Mouse (Mus musculus): ENCODE data around the gene Gmds.

Gmds gene

DNA sequence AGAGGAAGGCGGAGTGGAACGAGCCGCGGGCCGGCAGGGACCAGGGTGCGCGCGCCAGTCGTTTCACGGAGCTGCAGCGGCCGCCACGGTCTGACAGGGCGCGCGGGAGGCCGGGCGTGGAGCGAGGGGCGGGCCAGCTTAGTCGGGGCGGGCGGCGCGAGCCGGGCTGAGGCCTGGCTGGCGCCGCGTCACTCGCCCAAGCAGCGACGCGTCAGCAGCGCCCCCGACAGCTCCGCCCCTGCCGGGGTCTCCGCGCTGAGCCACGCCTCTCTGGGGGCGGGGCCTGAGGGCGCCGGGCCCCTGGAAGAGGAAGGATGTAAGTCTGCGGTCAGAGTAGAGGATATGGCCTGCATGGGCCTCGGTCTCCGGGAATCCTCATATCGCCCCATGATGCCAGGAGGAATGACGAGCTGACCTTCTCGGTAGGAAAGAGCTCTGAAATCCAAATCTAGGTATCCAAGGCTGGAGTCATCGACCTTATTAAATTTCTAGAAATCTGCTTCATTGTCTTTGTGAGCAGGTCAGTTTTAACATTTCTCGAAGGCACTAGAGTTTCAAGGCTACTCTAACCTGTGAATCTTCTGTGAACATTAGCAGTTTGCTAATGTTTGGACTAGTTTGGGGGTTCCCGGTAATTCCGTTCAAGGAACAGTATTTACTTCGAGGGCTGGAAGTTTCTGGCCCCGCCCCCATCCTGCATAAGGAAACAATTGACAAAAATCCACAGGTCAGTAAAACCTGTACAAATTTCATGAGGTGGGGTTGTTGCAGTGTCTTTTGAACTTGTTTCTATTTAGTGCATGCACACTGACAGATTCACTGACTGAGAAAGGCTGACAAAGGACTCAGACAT, at the start of gene Gmds:
Gene Gmds, minus strand, starts transcription at position 228 of the 853 bp plus-strand sequence.
- peak; percentile 94 to 96 for DNase-seq (ENCODE audit: low spot score in 2 of 2)

DNA sequence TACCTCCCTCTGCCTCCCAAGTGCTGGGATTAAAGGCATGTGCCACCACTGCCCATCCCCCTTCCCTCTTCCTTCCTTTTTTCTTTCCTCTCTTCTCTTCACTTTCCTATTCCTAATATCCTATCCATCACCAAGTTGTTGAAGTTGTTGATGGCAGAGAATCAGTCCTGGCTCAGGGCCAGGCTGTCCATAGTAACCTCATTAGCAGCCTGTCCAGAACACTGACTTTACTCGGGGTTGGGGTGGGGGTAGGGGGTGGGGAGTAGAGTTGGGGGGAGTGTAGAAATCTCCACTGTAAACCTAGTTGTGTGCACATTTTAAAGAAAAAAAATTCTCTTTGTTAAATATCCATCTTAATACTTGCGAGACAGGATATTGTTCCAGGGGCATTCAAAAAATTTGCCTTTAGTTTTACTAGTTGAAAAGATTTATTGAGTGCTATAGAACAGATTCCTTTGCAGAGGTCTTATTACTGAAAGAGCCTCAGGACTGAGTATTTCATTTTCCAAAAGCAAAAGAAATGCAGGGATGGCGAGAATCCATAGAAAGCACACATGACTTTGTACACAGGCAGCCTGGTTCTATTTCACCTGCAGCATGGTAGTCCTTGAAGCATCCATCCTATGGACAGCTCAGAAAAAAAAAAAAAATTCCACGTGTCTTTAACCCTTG, 47.0 kb upstream of the Gmds start:
- DNase-seq (ENCODE audit: low spot score in 2 of 2): no peak

DNA sequence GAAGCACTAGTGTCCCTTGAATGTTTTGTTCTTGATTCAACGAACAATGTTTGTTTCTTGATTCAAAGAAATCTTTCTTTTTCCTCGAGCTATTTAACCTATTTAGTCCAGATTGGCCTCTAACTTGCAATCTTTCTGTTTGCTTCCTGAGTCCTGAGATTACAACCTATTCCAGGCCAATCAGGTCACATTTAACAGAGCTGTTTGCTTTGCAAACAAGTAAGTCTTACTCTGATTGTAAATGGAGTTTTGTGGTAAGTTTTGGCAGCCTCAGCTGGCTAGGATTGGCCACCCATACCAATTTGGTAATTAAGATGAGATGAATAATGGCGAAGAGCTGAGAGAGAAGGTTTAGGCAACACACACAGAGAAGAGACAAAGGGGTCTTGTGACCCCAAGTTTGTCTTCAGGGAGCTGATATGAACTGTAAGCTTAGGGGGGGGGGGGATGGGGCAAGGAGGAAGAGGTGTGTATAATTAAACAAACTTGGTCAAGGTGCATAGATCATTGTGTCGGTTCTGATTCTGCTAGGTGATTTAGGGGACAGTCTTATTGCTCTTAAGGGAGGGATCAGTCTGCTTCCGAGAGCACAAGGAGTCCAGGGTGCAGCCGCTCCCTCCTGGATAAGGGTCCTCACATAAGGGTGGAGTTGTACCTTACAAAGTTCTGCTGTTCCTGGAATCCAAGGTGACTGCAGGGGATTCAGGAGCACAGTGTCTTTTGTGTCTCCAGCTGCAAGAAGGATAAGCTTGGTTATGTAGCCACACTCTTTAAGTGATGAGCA, 43.9 kb upstream of the Gmds start:
- no peak for DNase-seq (ENCODE audit: low spot score in 2 of 2)

- no peak for DNase-seq (ENCODE audit: low spot score in 2 of 2)
Measured at GRCm38 (mm10) chr13:32378634-32379033, 40.1 kb upstream of the Gmds start.

DNA sequence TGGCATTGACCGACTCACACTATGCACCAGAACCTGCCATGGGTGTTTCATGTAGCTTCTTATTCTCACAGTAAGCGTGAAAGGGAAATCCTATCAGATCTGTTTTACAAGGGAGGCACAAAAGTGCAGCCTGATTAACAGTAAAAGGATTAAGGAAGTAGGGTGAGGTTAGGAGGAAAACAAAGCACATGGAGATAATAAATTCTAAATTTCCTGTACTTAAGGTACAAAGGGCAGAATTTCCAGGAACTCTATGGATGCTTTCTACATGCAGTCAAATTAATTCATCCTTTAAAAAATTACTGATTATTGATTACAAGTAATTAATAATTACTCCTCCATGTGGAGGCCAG, 34.0 kb upstream of the Gmds start:
- no peak for DNase-seq (ENCODE audit: low spot score in 2 of 2)

- DNase-seq (ENCODE audit: low spot score in 2 of 2): no peak
Measured at GRCm38 (mm10) chr13:32371874-32372530, 33.5 kb upstream of the Gmds start.

- DNase-seq (ENCODE audit: low spot score in 2 of 2): no peak
Measured at GRCm38 (mm10) chr13:32370751-32371150, 32.2 kb upstream of the Gmds start.

DNA sequence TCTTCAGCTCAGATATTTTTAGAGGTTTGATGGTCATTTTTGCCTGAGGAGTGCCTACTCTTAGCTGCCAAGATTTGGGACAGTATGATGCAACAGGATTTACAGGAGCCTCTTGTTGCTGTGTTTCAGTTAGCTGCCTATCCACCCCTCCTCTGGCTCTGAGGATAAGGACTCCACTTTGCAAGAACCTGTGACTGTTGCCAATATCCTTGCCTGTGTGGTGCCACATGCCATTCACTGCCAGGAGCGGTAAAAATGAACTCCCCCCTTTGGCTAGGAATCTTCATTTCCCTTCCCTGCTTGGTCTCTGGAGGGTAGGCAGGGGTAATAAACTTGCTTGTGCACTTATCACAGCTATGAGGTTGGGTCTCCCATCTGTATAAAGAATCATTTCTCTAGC, 31.6 kb upstream of the Gmds start:
- DNase-seq (ENCODE audit: low spot score in 2 of 2): no peak

- no peak for DNase-seq (ENCODE audit: low spot score in 2 of 2)
Measured at GRCm38 (mm10) chr13:32337735-32338512, 616 bp downstream of the Gmds start.

DNA sequence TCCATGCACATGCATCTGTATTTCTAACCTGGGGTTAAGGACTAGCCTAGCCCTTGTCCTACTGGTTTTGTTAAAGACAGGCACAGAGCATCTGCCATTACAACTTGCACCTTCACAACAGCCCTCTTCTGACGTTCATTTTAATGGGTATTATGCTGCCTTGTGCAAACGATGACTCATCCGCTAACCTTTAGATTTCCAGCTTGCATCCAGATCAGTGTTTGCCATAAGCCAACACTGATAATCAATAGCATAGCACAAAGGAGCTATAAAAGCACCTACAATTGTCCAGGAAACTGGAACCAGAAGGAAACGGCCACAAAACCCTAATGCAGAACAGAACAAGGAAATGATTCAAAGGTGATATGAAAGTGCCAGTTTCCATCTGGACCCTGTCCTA, 20.2 kb downstream of the Gmds start:
- no peak for DNase-seq (ENCODE audit: low spot score in 2 of 2)

DNA sequence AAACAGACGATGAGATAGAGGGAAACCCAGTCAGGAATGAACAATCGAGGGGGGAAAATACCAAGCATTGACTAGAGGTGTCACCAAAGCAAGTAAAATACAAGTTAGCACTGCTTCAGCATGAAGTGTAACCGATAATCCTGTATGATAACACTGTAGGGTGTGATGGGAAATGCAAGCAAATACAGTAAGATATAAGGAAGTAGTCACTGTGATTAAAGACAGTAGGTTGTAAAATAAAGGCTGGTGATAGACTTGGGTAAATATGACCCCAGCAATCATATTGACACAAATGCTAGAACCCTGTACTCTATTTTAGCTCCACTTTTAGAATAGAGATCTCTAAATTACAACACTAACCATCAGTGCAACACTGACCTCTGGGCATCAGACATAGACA, 21.2 kb downstream of the Gmds start:
- no peak for DNase-seq (ENCODE audit: low spot score in 2 of 2)

DNA sequence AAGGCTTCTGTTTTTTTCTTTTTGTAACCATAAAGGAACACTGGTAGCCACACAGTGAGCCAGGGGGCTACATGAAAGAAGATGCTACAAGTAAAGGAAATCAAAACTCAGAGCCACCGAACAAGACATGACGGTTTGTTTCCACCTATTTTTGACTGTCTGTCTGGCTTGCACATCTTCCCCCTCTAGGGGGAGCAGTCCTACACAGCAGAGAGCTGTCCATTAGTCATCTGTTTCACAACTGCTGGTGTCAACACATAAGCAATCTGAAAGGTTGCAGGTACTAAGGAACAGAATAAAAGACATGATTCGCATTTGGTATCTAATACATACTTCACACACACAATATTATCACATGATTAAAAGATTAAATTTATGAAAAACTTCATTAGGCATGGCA, 25.9 kb downstream of the Gmds start:
- DNase-seq (ENCODE audit: low spot score in 2 of 2): peak; percentile 17 to 66

DNA sequence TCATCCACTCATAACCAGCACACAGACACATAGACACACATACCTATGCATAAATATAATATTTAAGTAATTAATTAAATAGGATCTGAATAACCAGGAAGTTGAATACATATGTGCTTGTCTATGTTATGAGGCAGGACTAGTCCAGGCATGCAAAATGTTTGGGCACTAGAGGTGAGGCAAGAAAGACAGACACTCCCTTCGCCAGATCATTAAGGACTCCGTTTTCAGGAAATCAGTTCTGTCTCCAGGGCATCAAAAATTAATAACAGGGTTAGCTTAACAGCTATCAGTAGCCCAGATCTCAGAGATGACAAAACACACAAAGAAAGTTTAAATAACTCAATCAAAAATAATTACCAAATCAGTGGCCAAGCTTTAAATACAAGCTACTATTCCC, 27.1 kb downstream of the Gmds start:
- DNase-seq (ENCODE audit: low spot score in 2 of 2): no peak

- DNase-seq (ENCODE audit: low spot score in 2 of 2): no peak
Measured at GRCm38 (mm10) chr13:32298456-32298855, 40.1 kb downstream of the Gmds start.

GRCm38 (mm10) chr13:32297398-32297797, 41.1 kb downstream of the Gmds start:
- peak; percentile 12 to 42 for DNase-seq (ENCODE audit: low spot score in 2 of 2)

DNA sequence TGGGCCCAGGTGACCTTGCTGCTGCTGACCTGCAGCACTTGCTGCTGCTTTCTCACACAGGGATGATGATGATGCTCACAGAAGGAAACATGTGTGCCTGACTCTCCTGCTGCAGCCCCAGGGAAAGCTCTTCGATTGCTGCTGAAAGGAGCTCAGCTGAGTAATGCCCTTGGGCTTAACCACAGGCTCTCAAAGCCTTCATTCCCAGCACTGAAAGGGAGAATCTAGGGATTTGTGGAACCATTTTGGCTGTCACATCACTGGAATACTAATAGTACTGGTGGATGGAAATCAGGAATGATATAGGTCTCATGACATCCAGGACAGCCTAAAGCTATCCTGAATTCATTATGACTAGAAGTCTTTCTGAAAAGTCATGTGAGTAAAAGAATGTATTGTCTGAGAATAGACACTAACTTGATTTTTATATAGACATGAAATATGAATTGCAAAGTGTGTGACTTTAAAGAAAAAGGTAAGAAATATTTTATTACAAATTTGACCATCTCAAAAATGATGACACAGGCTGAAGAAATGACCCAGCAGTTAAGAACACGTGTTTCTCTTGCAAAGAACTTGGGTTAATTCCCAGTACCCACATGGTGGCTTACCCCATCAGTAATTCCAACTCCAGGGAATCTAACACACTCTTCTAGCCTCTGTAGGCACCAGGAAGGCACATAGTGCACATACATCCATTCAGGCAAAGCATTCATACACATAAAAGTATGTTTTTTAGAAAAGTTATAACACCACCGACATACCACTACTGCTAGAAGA, 43.9 kb downstream of the Gmds start:
- no peak for DNase-seq (ENCODE audit: low spot score in 2 of 2)

DNA sequence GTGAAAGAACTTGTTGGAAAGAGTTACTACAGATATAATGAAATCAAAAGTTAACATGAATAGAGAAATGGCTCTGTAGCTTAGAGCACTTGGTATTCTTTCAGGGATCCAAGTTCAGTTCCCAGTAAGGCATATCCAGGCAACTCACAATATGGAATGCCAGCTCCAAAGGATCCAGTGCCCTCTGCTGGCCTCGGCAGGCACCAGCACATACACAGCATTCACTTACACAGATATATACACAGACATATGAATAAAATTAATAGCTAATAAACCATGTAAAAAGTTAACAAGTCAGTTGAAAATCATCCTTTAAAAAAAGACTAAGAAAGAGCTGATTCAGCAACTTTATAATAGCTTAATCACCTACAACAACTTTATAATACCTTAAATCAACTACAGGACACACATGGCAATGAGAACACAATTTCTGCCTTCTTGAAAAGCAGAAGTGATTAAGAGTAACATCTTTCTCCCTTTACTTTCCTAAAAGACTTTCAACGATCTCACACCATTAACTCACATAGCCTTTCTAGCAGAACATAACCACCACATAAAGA, 65.5 kb downstream of the Gmds start:
- no peak for DNase-seq (ENCODE audit: low spot score in 2 of 2)

DNA sequence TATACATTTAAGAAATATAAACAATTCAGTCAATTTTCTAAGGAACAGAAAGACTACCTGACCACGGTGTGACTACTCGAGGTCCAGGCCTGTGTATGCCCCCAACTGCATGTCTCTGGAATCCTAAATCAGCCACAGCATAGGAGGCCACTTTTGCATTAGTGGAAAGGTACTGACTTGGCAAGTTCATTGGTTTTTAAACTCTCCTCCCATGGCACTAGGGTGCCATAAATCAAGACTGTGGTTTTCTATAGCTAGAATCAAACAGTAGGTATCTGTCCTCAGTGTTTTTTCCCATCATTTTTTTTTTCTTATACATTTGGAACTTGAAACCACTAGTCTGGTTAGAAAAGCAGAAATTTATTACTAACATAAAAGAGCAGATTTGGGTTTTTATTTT, 68.8 kb downstream of the Gmds start:
- DNase-seq (ENCODE audit: low spot score in 2 of 2): no peak

- no peak for DNase-seq (ENCODE audit: low spot score in 2 of 2)
Measured at GRCm38 (mm10) chr13:32269261-32269660, 69.3 kb downstream of the Gmds start.

DNA sequence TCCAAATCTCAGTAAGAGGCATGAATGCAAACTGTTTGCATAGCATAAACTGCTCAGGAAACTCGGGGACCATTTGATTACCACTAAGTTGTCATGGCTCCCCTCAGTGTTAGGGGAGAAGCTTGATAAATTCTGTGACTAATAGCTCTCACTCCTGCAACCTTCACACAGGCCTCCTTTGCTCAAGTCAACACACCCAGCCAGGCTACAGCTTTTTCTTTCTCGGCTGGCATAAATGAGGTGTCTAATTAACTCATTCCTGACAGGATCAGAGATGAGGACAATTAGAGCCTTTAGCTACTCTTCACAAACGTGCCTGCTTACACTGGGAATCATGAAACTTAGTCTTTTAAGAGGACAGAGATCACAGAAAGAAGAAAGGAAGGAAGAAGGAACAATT, 70.3 kb downstream of the Gmds start:
- no peak for DNase-seq (ENCODE audit: low spot score in 2 of 2)

All from heart, adult 9 months (tissue).